Mouse (Mus musculus): ENCODE results near the gene Hoxb4. TPM values are rescaled to one million over a fixed set of nuclear protein-coding genes. Genes with fewer than 3 reads are reported as not detected.

Hoxb4 gene
- polyA plus RNA-seq, 1 experiment from 2014 or later = not detected

DNA sequence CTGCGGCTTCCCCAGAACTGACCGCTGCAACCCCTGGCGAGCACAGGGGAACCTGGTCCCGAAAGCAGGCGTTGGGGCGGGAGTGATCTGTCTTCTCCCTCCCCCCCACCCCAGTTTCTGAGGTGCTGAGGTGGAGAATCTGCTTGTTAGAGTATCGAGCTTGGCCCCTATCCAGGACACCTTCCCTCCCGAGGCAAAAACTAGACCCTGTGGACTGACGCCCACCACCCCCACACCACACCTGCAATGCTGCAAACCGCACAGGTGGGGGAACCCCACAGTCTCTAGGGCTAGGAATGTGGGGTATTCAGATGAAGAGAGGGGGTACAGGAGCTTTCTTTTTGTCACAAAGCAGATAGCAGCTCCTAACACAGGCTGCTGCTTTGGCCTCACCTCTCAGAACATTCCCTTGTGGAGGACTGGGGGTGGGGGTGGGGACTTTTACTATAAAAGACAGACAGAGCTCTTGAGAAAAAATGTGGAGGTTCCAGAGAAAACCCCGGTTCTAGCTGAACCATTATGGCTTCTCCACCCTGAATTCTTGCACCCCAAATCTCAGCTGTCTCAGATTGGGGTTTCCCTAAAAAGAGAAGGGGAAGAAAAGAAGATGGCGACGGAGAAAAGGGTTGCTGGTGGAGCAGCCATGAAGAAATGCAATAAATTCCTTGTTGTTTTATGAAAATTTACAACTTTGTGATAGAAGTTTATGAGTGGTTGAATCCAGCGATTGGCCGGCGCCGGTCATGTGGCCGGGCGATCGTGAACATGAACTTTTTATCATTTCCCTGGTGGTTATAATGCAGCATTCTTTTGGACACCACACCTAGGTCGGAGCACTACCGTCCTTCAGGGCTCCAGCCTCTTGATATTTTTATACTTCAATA lies 26.1 kb upstream of the Hoxb4 start, which contains the start of gene Hoxb6:
Gene Hoxb6 (plus strand): TSS at position 796 of the 884 bp plus-strand sequence.
- H3K27ac ChIP-seq (ENCODE audit: low read length) = no peak within 1 kb of the TSS
- H3K9me3 ChIP-seq (ENCODE audit: control insufficient read depth, low read length) = no peaks in the 10 kb centered on the region; the same call in 1 of the 2 replicates
- no peaks in the 10 kb centered on the region for H3K36me3 ChIP-seq (ENCODE audit: control insufficient read depth, insufficient read depth)
- H3K4me1 ChIP-seq (replicated peaks; ENCODE audit: control insufficient read depth, insufficient read depth, low read length) = no peaks in the 10 kb centered on the region
- H3K9ac ChIP-seq (replicated peaks; ENCODE audit: low read depth, low read length) = no peak within 1 kb of the TSS
- peaks cover 93% of the 10 kb centered on the region for H3K27me3 ChIP-seq (replicated peaks; ENCODE audit: control insufficient read depth, insufficient read depth, low read length)
- ATAC-seq = no peak
- no peak within 1 kb of the TSS for H3K4me2 ChIP-seq (ENCODE audit: low read length)
- 2% methylated on average over 22 of the region's 22 CpGs for WGBS
- H3K4me3 ChIP-seq (replicated peaks; ENCODE audit: low read length) = no peak within 1 kb of the TSS

DNA sequence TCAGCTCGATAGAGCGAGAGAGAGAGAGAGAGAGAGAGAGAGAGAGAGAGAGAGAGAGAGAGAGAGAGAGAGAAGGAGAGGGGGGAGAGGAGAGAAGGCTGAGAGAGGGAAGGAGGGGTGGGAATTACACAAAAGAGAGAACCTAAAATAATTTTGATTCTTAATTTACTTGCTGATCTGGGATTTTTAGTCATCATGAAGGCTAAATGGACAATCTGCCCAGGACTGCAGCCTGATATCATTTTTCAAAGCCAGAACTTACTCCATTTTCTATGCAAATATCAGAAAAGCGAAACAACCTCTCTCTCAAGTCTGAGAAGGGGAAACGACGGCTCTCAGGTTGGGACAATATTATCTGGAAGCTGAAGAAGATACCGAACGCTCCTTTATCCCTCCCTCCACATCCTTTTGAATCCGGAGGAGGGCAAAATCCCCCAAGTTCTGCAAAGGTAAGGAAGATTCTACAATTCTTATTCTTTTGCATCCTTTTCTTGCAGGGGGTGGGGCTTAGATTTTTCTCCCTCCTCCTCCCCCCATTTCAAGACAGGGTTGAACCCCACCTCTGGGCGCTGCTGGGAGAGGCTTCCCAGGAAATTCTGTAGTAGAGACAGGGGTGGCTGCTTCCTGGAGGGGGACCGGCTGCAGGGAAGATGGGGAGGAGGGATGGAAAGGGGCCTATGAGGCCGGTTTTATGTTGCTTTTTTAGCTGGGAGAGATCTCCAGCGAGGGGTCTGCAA lies 25.3 kb upstream of the Hoxb4 start:
- H3K4me1 ChIP-seq (replicated peaks; ENCODE audit: control insufficient read depth, insufficient read depth, low read length) = no peaks in the 10 kb centered on the region
- H3K9ac ChIP-seq (replicated peaks; ENCODE audit: low read depth, low read length) = no peak overlapping the region
- ATAC-seq = no peak
- 0% methylated on average over 12 of the region's 12 CpGs for WGBS
- H3K27me3 ChIP-seq (replicated peaks; ENCODE audit: control insufficient read depth, insufficient read depth, low read length) = peaks cover 93% of the 10 kb centered on the region
- no peak overlapping the region for H3K4me2 ChIP-seq (ENCODE audit: low read length)
- no peak overlapping the region for H3K27ac ChIP-seq (ENCODE audit: low read length)
- no peaks in the 10 kb centered on the region for H3K36me3 ChIP-seq (ENCODE audit: control insufficient read depth, insufficient read depth)
- H3K4me3 ChIP-seq (replicated peaks; ENCODE audit: low read length) = no peak overlapping the region
- no peaks in the 10 kb centered on the region; the same call in 1 of the 2 replicates for H3K9me3 ChIP-seq (ENCODE audit: control insufficient read depth, low read length)

- no peak overlapping the region for H3K27ac ChIP-seq (ENCODE audit: low read length)
- ATAC-seq = no peak
- no peak overlapping the region for H3K4me2 ChIP-seq (ENCODE audit: low read length)
- H3K9me3 ChIP-seq (ENCODE audit: control insufficient read depth, low read length) = no peaks in the 10 kb centered on the region; the same call in 1 of the 2 replicates
- no peaks in the 10 kb centered on the region for H3K36me3 ChIP-seq (ENCODE audit: control insufficient read depth, insufficient read depth)
- no peak overlapping the region for H3K9ac ChIP-seq (replicated peaks; ENCODE audit: low read depth, low read length)
- H3K4me1 ChIP-seq (replicated peaks; ENCODE audit: control insufficient read depth, insufficient read depth, low read length) = no peaks in the 10 kb centered on the region
- H3K4me3 ChIP-seq (replicated peaks; ENCODE audit: low read length) = no peak overlapping the region
- WGBS = under 1% methylated on average over 22 of the region's 22 CpGs
- peaks cover 93% of the 10 kb centered on the region for H3K27me3 ChIP-seq (replicated peaks; ENCODE audit: control insufficient read depth, insufficient read depth, low read length)
Measured at GRCm38 (mm10) chr11:96293302-96293921, 24.7 kb upstream of the Hoxb4 start.

DNA sequence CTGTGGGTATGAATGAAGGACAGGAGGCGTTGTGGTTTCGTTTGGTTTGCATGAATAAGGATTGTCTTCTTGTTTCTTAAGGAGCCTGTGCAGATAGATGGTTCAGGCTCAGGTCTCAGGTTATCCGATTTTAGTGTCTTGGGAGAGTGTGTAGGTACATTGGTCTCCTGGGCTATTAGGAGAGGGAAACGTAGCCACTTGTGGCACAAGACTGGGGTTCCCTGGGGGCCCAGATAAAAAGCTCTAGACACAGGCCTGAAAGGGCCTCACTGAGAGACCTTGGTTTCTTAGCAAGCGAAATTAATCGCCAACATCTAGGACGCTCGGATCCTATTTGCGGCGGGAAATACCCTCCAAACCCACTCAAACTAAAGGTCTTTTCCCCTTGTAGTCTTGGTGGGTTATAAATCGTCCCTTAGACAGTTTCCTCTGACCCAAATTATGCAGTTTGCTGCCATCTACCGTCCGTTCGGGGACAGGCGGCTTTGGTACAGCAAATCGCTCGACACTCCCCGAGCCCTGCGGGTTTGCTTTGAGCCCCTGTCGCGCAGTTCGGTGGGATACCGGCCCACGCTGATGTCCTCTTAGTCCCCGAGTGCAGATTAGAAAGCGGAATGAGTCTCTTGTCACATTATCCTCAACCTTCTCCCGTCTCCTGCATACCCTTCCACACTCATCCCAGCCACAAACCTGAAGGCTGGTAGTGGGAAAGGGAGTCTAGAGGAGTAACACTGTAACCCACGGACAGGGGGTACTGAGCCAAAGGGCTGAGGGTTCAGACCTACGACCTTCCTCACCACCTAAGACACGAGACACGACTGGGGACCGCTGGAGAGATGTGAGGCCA lies 23.6 kb upstream of the Hoxb4 start:
- Histone ChIP-seq H3K9me3 (ENCODE audit: control insufficient read depth, low read length) (no peaks in the 10 kb centered on the region; the same call in 1 of the 2 replicates), H3K27me3 (replicated peaks; ENCODE audit: control insufficient read depth, insufficient read depth, low read length) (peaks cover 94% of the 10 kb centered on the region), H3K36me3 (ENCODE audit: control insufficient read depth, insufficient read depth) (no peaks in the 10 kb centered on the region), H3K4me1 (replicated peaks; ENCODE audit: control insufficient read depth, insufficient read depth, low read length) (no peaks in the 10 kb centered on the region), H3K9ac (replicated peaks; ENCODE audit: low read depth, low read length) (no peak overlapping the region), H3K4me3 (replicated peaks; ENCODE audit: low read length) (no peak overlapping the region), H3K27ac (ENCODE audit: low read length) (no peak overlapping the region), H3K4me2 (ENCODE audit: low read length) (no peak overlapping the region)
- no peak for ATAC-seq
- WGBS = under 1% methylated on average over 32 of the region's 32 CpGs

DNA sequence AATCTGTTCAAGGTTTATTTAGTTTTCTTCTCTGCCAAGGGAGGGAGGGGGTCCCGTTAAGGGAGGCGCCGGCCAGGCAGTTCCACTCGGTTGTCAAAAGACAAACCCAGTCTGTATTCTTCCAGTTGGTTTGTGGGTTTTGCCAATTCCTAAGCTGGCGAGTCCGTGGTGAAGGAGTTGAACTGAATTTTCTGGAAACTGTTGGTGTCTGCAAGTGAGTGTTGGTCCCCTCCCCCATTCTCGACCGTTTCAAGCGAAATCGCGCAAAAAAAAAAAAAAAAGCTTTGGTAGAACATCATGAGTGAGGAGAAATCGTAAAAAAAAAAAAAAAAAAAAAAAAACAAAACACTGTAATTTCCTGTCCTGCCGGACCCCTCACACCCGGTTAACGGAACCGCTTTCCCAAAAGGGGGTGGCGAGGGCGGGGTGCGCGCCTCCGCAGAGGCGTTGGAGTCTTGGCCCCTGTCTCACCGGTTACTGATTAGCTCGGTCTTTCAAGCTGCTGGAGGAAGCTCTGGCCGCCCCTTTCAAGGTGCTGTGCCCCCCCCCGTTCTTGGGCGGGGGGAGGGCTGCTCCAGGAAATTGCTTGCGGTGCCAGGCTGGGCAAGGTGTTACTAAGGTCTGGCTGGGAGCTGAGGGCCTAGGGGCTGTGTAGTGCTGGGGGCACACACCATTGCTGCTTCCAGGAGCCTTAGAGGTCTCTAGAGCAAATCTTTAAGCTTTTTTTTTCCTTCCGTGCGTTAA lies 22.8 kb upstream of the Hoxb4 start:
- Histone ChIP-seq H3K27me3 (replicated peaks; ENCODE audit: control insufficient read depth, insufficient read depth, low read length) (peaks cover 95% of the 10 kb centered on the region), H3K4me1 (replicated peaks; ENCODE audit: control insufficient read depth, insufficient read depth, low read length) (no peaks in the 10 kb centered on the region), H3K4me3 (replicated peaks; ENCODE audit: low read length) (no peak overlapping the region), H3K27ac (ENCODE audit: low read length) (no peak overlapping the region), H3K9ac (replicated peaks; ENCODE audit: low read depth, low read length) (no peak overlapping the region), H3K4me2 (ENCODE audit: low read length) (no peak overlapping the region), H3K36me3 (ENCODE audit: control insufficient read depth, insufficient read depth) (no peaks in the 10 kb centered on the region), H3K9me3 (ENCODE audit: control insufficient read depth, low read length) (no peaks in the 10 kb centered on the region; the same call in 1 of the 2 replicates)
- WGBS = 1% methylated on average over 30 of the region's 30 CpGs
- ATAC-seq = no peak

DNA sequence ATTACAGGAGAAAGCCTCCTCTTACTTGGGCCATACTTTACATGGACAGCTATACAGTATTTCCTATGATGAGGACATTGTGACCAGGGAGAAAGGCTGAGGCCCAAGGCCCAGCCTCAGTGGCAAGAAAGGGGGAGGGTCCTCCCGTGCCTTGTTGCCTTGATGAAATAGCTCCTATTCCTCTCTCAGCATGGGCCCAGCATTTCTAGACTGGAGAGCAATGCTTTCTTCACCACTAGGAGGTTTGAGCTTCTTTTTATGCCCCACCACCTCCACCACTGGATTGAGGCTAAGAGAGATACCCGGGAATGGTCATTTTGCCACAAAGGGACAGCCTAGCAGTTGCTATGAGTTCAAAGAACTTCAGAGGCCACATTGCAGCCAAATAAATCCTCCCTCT lies 21.1 kb upstream of the Hoxb4 start:
- Histone ChIP-seq H3K27me3 (replicated peaks; ENCODE audit: control insufficient read depth, insufficient read depth, low read length) (peaks cover 97% of the 10 kb centered on the region), H3K9me3 (ENCODE audit: control insufficient read depth, low read length) (no peaks in the 10 kb centered on the region; the same call in 1 of the 2 replicates), H3K4me1 (replicated peaks; ENCODE audit: control insufficient read depth, insufficient read depth, low read length) (no peaks in the 10 kb centered on the region), H3K27ac (ENCODE audit: low read length) (no peak overlapping the region), H3K9ac (replicated peaks; ENCODE audit: low read depth, low read length) (no peak overlapping the region), H3K4me2 (ENCODE audit: low read length) (no peak overlapping the region), H3K36me3 (ENCODE audit: control insufficient read depth, insufficient read depth) (no peaks in the 10 kb centered on the region), H3K4me3 (replicated peaks; ENCODE audit: low read length) (no peak overlapping the region)
- ATAC-seq = no peak
- WGBS = 2% methylated on average over 2 of the region's 2 CpGs

DNA sequence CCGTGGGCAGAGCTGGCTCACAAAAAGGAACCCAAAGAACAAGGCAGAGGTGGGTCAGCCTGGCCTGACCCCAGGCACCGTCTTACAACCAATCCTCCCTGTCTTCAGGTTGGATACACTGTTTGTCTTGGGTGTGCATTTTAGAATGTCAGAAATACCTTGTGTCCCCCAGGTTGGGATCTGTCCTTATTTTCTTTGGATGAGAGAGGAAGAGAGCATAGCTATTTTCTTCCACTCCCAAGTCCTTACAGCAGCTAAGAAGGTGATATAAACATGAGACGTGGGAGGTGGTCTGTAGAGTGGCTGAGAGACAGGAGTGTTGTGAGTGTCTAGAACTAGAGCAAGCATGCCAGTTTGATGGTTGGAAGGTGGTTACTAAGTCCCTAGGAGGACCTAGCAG lies 20.6 kb upstream of the Hoxb4 start:
- peaks cover 97% of the 10 kb centered on the region for H3K27me3 ChIP-seq (replicated peaks; ENCODE audit: control insufficient read depth, insufficient read depth, low read length)
- no peaks in the 10 kb centered on the region for H3K36me3 ChIP-seq (ENCODE audit: control insufficient read depth, insufficient read depth)
- no peak overlapping the region for H3K9ac ChIP-seq (replicated peaks; ENCODE audit: low read depth, low read length)
- no peak overlapping the region for H3K27ac ChIP-seq (ENCODE audit: low read length)
- H3K4me2 ChIP-seq (ENCODE audit: low read length) = no peak overlapping the region
- ATAC-seq = no peak
- under 1% methylated on average over 3 of the region's 3 CpGs for WGBS
- no peaks in the 10 kb centered on the region for H3K4me1 ChIP-seq (replicated peaks; ENCODE audit: control insufficient read depth, insufficient read depth, low read length)
- H3K9me3 ChIP-seq (ENCODE audit: control insufficient read depth, low read length) = no peaks in the 10 kb centered on the region; the same call in 1 of the 2 replicates
- no peak overlapping the region for H3K4me3 ChIP-seq (replicated peaks; ENCODE audit: low read length)

DNA sequence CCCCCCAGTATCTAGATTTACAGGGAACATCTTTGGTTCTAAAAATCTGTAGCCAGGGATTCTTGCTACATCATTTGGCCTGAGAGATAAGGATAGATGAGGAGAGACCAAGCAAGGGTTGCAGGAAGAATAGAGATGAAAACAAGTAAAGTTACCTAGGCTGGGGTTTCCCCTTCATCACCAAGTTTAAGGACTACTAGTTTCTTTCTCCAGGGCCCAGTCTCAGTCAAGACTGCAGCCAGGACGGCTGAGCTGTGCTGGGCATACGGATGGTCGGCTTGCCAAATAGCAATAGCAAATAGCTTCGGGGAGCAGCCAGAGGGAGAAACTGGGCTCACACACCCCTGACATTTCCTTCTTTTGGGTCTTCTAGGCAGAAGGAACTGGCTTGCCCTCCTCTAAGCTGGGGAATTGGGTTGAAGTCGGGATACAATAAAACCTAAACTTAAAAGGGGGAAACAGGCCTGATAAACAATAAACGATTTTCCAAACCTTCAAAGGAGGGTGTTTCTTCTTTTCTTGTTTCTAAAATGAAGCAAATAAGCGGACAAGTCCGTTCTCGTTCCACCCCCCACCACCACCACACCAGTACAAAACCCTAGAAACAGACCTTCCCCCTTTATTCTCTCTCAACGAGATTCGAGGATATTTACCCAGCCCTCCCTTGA lies 20.0 kb upstream of the Hoxb4 start:
- Histone ChIP-seq H3K27me3 (replicated peaks; ENCODE audit: control insufficient read depth, insufficient read depth, low read length) (peaks cover 97% of the 10 kb centered on the region), H3K4me1 (replicated peaks; ENCODE audit: control insufficient read depth, insufficient read depth, low read length) (no peaks in the 10 kb centered on the region; the same call in 1 of the 2 replicates), H3K9me3 (ENCODE audit: control insufficient read depth, low read length) (no peaks in the 10 kb centered on the region; the same call in 1 of the 2 replicates), H3K4me2 (ENCODE audit: low read length) (no peak overlapping the region), H3K9ac (replicated peaks; ENCODE audit: low read depth, low read length) (no peak overlapping the region), H3K4me3 (replicated peaks; ENCODE audit: low read length) (no peak overlapping the region), H3K36me3 (ENCODE audit: control insufficient read depth, insufficient read depth) (no peaks in the 10 kb centered on the region), H3K27ac (ENCODE audit: low read length) (no peak overlapping the region)
- 4% methylated on average over 11 of the region's 11 CpGs for WGBS
- ATAC-seq = no peak

All from forebrain, embryonic 16.5 days (tissue).